Mouse (Mus musculus): ENCODE measurements around the gene Cobl. TPM values are rescaled to one million over a fixed set of nuclear protein-coding genes. Genes with fewer than 3 reads are reported as not detected.

Cobl gene
- total RNA-seq, 2 experiments from 2014 or later: 2.3 to 3.5 TPM

- peak; percentile 21 to 30 for DNase-seq (ENCODE audit: low spot score in 2 of 2)
Measured at GRCm38 (mm10) chr11:12314278-12315043, 150.3 kb downstream of the Cobl start.

GRCm38 (mm10) chr11:12311419-12311818 lies 153.3 kb downstream of the Cobl start:
- no peak for DNase-seq (ENCODE audit: low spot score in 2 of 2)

GRCm38 (mm10) chr11:12309423-12310023 lies 155.2 kb downstream of the Cobl start:
- no peak for DNase-seq (ENCODE audit: low spot score in 2 of 2)

- no peak for DNase-seq (ENCODE audit: low spot score in 2 of 2)
Measured at GRCm38 (mm10) chr11:12304879-12305278, 159.9 kb downstream of the Cobl start.

GRCm38 (mm10) chr11:12299701-12300446 lies 164.9 kb downstream of the Cobl start:
- DNase-seq (ENCODE audit: low spot score in 2 of 2): no peak

GRCm38 (mm10) chr11:12291654-12291935 lies 173.2 kb downstream of the Cobl start:
- no peak for DNase-seq (ENCODE audit: low spot score in 2 of 2)

- peak; percentile 44 to 52 for DNase-seq (ENCODE audit: low spot score in 2 of 2)
Measured at GRCm38 (mm10) chr11:12290911-12291653, 173.7 kb downstream of the Cobl start.

GRCm38 (mm10) chr11:12285319-12286021 lies 179.3 kb downstream of the Cobl start:
- no peak for DNase-seq (ENCODE audit: low spot score in 2 of 2)

GRCm38 (mm10) chr11:12280711-12281110 lies 184.0 kb downstream of the Cobl start:
- no peak for DNase-seq (ENCODE audit: low spot score in 2 of 2)

- no peak for DNase-seq (ENCODE audit: low spot score in 2 of 2)
Measured at GRCm38 (mm10) chr11:12274276-12274675, 190.5 kb downstream of the Cobl start.

GRCm38 (mm10) chr11:12273726-12274125 lies 191.0 kb downstream of the Cobl start:
- no peak for DNase-seq (ENCODE audit: low spot score in 2 of 2)

GRCm38 (mm10) chr11:12258411-12258810 lies 206.3 kb downstream of the Cobl start:
- DNase-seq (ENCODE audit: low spot score in 2 of 2): no peak

- DNase-seq (ENCODE audit: low spot score in 2 of 2): no peak
Measured at GRCm38 (mm10) chr11:12257324-12258118, 207.2 kb downstream of the Cobl start.

- no peak for DNase-seq (ENCODE audit: low spot score in 2 of 2)
Measured at GRCm38 (mm10) chr11:12245327-12245915, 219.3 kb downstream of the Cobl start.

GRCm38 (mm10) chr11:12236341-12236740 lies 228.4 kb downstream of the Cobl start:
- DNase-seq (ENCODE audit: low spot score in 2 of 2): no peak

- no peak for DNase-seq (ENCODE audit: low spot score in 2 of 2)
Measured at GRCm38 (mm10) chr11:12234876-12235275, 229.9 kb downstream of the Cobl start.

GRCm38 (mm10) chr11:12234126-12234525 lies 230.6 kb downstream of the Cobl start:
- no peak for DNase-seq (ENCODE audit: low spot score in 2 of 2)

- no peak for DNase-seq (ENCODE audit: low spot score in 2 of 2)
Measured at GRCm38 (mm10) chr11:12232743-12233125, 232.0 kb downstream of the Cobl start.

GRCm38 (mm10) chr11:12232041-12232742 lies 232.6 kb downstream of the Cobl start:
- no peak for DNase-seq (ENCODE audit: low spot score in 2 of 2)

Data from adrenal gland, adult 18-20 months (tissue).